Mouse (Mus musculus): ENCODE results near the gene Gm5134.

The Gm5134 gene

DNA sequence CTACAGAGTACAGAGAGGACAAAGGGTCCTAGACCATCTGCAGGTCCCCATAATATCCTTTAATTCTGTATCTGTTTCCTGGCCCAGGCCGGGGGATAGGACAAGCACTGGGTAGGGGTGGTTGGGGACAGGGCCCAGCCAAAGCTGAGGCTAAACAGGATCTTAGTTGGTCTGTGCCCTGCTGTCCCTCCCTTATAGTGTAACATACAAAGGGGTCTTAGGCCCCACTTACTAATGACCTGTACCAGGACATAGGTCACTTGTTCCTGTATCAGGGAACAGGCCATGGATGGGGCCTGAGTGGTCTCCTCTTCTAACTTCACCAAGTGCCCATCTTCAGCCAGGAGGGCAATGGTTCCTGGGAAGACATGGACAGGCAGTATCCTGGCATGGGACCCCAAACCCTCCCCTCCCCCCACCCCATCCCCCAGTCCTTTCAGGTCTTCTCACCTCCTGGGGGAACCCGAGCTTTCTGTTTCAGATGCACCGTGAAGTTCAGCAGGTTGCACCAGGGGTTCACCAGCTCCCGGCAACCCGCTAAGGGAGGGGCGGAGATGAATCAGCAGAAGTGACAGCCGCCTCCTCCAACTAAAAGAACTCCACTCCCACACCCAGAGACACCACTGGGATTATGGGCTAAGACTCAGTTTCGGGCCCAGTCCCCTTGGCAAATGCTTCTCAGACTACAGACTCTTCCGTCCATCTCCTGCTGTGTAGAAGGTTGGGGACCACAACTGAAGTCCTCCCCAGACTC is 14.7 kb upstream of the Gm5134 start:
- DNase-seq (ENCODE audit: low read depth, low spot score): no peak

DNA sequence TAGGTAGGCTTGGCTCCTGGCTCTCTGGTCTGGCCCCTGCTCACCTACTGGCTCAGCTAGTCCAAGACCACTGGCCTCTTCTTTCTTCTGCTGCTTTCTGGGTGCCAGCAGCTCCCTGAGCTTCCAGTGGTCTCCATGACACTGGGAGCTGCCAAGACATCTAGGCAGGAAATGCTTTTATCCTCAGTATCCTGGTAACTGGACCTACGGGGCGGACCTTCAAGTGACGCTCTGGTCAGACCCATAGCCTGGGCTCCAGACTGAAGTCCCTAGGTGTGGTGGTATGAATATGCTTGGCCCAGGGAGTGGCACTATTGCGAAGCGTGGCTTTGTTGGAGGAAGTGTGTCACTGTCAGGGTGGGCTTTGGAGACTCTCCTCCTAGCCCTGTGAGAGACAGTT is 13.8 kb upstream of the Gm5134 start, which contains the start of gene Gm867:
TSS of gene Gm867 (minus strand) at position 153 of the 400 bp plus-strand sequence.
- no peak for DNase-seq (ENCODE audit: low read depth, low spot score)

DNA sequence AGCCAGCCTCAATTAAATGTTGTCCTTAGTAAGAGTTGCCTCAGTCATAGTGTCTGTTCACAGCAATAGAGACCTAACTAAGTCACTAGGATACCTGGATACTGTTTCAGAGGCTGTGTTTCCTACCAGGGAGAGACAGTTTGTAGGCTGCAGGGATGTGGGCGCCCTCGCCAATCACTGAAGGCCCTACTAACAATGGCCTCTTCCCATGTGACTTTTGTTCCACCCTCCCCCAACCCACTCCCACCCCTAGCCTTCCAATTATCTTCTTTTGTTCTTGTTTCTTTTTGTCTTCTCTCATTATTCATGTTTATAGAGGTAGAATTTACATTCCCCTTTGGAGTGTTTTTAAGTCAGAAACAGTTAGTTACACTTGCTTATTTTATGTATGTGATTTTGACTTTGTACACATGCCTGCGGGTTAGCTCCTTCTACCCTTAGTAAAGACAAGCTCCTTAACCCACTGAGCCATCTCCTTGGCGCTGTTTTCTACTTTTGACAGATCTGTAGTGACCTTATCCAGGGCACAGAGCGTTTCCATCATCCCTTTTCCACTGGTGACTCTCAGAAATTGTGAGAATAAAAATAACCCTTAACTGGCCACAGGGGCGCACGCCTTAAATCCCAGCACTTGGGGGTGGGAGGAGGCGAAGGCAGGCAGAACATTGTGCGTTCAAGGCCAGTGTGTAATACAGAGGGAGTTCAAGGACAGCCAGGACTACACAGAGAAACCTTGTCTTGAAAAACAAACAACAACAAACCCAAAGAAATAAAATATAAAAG is 13.1 kb upstream of the Gm5134 start:
- DNase-seq (ENCODE audit: low read depth, low spot score): no peak

DNA sequence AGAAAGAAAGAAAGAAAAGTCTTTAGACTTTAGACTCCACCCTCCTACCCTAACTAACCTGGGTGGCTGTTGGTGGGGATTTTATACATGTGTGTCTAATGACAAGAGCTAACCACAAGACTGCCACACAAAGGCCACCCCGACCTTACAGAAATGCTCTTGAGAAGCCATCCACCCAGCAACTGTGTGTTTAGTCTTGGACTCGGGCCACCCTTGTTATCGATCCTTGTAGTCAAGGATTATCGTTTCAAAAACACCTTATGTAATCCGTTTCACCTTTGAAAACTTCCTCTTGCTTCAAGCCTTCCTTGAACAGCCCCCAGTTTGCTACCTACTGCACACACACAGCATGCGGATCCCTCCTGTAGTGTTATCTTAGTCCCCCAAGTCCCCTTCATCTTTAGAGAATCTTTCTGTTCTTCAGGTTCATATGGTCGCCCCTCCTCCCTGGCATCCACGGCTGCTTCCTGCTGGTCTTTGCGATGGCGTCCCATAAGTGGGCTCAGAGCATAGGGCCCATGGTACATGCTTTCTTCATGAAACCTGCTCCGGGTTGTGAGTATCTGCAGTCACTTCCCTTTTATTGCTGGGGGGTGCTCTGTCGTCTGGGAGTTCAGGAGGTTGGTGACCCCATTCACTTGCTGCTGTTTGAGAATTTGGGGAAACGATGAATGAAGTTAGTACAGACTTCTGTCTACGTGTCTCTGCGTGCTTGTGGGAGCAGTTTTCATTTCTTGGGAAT is 11.4 kb upstream of the Gm5134 start, which contains the start of gene Vpreb3:
TSS of gene Vpreb3 (plus strand) at position 322 of the 742 bp plus-strand sequence.
- DNase-seq (ENCODE audit: low read depth, low spot score): no peak

DNA sequence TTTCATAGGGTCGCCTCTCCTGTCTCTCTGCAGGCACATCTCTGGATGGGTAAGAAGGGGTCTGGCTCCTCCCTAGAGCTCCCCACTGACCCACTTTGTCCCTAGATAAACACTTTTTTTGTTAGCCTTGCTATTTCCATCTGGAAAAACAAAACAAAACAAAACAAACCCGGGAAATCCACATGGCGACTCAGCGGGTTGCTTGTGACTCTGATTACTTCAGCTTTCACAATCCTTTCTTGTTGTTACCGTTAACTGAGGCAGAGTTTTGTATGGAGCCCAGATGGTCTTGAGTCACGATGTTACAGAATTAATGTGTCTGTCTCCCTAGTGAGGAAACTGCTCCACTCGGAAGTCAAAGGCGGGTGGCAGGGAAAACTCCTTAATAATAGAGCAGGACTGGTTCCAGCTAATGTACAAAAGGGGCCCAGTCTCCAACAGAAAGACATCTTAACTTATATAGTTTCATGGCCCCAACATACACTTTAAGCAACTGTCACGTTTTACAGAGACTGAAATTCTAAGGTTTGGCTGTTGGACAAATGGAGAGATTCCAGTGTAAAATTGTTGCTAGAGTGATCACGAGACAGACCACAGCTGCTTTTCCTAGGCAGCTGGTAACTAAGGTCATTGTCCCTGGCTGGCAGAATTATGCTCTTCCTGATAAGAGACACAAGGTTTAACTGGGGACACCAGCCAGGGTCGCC is 10.1 kb upstream of the Gm5134 start:
- no peak for DNase-seq (ENCODE audit: low read depth, low spot score)

DNA sequence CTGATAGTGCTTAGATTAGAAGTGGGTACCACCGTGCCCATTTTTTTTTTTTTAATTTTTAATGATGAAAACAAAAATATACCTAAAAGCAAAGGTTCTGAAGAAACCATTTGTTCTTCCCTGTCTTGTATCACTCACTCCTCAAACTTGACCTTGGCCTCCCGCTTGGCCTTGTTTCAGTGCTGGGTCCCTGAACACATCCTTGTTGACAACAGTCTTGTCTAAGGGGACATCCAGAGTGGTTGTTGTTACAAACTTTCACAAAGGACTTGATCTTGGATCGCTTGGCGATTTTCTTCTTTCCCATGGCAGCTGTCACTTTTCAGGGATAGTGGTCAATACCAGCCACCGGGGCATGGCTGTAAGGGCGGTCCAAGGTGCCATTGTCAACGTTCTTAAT is 9.1 kb upstream of the Gm5134 start:
- no peak for DNase-seq (ENCODE audit: low read depth, low spot score)

DNA sequence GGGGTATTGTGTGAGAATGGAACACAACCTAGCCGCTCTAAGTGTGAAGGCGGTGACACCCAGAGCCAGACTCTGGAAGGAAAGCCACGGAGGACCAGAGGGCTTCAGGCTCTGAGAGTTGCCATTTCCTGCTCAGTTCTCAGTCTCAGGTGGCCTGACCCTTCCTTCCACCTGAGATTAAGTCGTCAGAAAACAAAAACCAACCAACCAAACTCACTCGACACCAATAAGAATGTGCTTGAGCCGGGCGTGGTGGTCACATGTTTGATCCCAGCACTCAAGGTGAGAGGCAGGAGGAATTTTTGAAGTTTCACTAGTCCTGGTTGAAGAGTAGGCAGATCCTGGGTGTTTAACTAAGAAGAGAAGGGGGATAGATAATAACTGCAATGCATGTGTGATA is 8.4 kb upstream of the Gm5134 start:
- no peak for DNase-seq (ENCODE audit: low read depth, low spot score)

DNA sequence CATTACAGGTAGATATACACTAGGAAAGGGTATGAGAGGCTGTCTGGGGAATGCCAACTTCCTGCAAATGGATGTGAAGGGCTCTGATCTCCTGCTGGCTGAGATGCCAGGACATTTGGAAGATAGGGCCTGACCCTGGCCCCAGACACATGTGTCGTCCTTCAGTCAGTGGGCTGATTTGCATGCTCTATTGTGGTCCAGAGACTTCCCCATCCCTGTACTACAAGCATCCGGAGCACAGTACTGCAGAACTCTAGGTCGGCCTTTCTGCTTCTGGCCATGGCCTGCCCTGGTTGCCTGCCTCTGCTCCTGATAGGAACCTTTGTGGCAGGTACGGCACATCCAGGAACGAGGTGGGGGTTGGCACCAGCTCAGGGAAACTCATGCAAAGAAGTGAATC is 6.2 kb upstream of the Gm5134 start:
- no peak for DNase-seq (ENCODE audit: low read depth, low spot score)

DNA sequence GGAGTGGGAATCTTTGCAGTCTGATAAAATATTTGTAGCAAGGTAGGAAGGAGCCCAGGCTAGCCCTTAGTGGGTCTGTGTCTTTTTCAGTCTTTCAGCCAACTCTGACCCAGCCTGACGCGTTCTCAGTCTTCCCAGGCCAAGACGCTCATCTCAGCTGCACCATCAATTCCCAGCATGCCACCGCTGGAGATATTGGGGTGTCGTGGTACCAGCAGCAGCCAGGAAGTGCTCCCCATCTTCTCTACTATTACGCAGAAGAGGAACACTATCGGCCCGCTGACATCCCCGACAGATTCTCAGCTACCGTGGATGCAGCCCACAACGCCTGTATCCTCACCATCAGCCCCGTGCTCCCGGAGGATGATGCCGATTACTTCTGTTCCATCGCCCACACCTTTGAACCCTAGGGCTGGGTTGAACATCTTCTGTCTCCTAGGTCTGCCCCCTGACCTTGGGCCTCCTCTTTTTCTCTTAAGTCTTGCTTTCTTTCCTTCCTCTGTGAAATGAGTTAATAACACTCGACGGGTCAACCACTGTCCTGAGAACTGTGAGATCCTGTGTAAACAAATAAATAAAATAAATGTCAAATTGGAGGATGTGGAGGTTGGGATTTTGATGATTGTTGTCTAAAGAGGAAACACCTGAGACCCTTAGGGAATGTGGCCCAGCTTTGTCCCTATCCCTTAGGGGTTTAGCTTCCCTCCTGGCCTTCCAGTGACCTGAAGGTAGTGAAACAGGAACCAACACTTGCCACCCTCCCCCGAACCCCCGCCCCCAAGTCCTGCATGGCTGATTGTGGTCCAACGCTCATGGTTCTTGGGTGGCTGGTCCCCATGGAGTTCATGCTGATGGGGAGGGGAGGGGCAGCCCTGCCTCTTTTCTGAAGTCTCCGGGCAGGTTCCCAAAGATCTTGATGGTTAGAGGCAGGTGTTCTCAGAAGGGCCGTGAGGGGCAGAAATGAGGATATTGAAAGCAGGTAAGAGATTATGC is 5.0 kb upstream of the Gm5134 start:
- DNase-seq (ENCODE audit: low read depth, low spot score): no peak

DNA sequence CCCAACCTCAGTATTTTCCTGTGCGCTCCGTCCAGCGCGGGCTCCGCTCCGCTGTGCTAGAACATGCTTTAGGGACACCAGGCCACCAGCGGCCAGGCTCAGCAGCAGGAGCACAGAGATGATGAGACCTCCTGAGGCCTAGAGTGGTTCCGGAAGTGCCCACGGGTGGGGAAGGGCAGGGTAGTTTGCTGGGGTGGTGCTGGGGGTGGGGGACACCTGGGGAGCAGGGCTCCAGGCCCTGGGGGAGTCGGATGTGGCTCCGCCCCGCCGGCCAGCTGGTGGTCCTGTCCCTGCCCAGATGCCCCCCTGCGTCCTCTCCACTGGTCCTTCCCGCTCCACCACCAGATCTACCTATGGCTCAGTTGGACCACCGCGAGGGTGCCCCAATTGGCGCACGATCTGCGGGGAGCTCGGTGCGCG is 3.5 kb upstream of the Gm5134 start:
- no peak for DNase-seq (ENCODE audit: low read depth, low spot score)

DNA sequence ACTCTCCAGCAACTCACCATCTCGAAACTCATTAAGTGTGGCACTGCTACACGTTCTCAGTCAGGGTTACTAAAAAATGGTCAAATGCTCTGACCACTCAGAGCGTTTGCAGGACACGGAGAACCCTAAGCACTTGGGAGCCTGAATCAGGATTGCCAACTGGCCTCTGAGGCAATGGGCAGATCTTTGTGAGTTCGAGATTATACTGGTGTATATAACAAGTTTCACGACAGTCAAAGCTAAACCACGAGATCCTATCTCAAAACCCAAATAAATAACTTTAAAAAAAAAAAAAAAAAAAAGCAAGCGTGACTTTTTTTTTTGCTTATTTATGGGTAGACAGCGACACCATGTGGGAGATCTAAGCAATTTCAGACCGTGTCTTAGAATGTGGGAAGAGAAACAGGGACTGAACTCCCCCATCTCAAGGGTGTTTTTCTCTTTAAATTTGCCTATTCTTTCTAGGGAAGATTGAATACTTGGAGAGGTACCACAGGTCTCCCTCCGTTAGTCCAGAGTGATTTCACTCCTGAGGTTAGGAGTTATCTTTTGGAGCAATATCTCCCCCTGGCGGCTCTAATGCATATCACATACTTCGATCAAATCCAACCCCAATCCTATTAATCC is 2.8 kb upstream of the Gm5134 start:
- DNase-seq (ENCODE audit: low read depth, low spot score): no peak

DNA sequence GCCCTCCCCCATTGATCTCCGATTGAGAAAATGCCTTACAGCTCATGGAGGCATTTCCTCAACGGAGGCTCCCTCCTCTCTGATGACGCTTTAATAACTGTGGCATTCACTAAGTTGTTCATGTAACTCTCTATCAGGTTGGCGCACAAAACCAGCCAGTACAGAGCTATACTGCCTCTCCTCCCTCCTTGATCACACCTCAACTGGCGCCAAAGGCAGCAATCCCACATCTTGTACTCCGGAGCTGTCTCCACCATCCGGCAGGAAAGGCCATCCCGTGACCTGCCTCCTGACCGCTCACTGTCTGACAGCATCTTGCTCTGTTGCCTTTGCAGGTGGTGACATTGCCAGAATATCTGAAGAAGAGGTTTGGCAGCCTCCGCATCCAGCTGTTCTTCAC is 19.5 kb downstream of the Gm5134 start:
- no peak for DNase-seq (ENCODE audit: low read depth, low spot score)

DNA sequence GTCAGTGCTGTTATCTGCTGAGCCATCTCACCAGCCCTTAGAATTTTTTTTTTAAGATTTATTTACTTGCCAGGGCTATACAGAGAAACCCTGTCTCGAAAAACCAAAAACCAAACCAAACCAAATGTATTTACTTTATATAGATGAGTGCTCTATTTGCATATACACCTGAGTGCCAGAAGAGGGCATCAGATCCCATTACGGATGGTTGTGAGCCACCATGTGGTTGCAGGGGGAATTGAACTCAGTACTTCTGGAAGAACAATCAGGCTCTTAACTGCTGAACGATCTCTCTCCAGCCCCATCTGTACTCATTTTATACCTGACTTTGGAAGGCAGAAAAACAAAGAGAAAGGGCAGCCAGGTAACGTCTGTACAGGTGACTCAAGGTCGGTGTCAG is 20.9 kb downstream of the Gm5134 start:
- no peak for DNase-seq (ENCODE audit: low read depth, low spot score)

DNA sequence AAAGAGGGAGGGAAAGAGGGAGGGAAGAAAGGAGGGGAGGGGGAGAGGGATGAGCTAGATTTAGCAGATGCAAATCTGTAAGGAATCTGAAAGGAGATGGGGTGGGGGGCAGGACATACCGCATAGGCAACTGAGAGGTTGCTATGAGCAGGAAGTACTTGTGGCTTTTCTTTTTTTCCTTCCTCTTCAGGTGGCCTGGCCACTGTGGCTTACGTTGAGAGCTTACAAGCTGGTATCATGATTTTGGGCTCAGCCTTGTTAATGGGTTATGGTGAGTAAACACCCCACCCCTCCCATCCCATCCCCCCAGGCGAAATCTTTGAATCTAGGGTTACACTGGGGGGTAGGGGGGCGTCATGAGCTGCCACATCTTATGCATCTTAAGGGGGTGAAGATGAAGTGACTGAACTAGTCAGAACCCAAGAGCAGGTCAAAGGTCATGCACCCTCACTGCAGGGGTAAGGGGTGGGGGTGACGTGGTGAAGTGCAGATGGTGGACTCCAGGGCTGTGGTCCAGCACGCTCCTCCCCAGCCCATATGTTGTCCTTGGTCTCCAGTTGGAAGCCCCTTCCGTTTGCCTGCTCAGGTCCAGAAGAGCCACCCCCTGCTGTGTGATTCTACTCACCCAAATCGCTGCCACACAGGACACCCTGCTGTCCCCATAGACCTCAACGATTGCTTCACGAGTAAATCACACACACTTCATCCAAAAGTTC is 24.0 kb downstream of the Gm5134 start:
- no peak for DNase-seq (ENCODE audit: low read depth, low spot score)

DNA sequence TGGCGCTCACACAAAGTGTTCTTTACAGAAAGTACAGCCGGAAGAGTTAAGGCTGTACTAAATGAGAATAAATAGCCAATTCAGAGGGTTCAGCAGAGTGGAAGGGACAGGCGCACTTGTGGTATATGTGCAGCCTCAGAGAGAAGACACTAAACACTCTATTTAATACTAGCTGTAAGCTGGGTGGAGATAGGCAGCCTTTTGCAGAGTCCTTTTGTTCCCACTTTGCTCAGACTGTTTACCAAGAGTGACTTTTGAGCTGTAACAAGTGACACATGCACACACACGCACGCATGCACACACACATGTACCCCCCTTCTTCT is 24.5 kb downstream of the Gm5134 start:
- no peak for DNase-seq (ENCODE audit: low read depth, low spot score)

DNA sequence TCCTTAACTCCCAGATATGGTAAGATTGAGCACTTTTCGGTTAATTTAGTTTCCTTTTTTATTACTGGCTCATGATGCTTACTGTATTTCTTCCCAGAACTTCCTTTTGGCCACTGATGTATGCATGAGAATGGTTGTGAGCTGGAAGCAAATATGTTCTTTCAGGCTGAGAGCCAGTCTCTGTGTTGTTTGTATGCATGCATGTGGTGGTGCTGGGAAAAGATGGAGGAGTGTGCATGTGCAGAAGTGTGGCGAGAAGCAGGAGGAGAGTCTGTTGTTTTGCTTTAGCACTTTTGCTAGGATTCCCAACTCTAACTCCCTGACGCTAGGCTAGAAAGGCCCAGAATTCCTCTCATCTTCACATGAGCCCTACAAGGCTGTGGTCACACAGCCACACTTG is 25.1 kb downstream of the Gm5134 start:
- DNase-seq (ENCODE audit: low read depth, low spot score): peak; percentile 78

DNA sequence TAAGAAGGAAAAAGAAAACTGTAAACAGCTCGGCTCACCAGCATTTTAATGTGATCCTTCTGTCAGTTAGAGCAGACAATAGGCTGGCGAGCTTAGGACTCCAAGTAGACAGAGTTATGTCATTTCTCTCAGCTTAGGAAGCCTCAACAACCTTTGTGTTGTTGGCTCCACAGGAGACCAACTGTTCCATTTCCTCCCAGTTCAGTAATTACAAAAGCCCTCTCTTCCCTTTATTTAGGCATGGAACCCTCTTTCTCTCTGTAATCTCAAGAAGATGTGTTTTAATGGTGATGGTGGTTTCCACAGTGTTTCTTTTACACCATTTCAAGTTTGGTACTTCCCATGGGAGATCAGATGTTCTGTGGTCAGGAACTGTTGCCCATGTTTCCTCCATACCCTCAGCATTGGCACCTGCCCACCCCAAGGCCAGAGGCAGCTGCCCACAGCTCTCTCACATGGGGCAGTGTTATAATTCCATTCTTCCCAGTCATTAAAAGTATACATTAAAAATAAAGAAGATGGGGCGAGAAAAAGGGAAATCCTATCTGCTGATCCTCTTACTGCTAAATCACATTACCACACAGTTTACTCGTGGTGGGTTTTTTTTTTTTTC is 36.2 kb downstream of the Gm5134 start:
- no peak for DNase-seq (ENCODE audit: low read depth, low spot score)

DNA sequence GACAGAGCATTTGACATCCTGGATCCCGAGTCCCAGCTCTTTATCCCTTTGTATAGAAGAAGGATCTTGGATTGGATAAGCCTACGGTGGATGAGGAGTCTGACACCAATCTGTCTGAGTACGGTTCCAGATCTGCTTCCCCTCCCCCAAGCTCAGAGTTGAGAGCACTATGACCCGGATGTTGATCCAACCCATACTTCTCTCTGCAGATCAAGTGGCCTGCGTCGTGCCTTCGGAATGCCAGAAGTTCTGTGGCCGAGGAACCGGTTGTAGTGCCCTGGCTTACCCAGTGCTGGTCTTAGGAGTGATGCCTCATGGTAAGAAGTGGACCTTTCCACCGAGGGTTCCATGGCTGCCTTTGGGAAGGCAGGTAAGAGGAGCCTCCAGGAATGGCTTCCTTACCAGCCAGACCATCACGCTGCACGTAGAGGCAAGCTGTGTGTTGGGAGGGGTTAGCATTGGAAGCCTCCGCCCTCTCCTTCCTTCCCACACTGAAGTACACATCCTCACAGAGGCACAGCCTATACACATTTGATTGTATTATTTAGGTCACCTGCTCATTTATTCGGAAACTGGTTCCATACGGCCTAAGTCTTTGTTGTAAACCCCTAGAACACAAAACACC is 39.4 kb downstream of the Gm5134 start:
- no peak for DNase-seq (ENCODE audit: low read depth, low spot score)

Data from brain, embryonic 18.5 days (tissue).